Mouse (Mus musculus): ENCODE results near the gene Slc6a13.

Gene Slc6a13

DNA sequence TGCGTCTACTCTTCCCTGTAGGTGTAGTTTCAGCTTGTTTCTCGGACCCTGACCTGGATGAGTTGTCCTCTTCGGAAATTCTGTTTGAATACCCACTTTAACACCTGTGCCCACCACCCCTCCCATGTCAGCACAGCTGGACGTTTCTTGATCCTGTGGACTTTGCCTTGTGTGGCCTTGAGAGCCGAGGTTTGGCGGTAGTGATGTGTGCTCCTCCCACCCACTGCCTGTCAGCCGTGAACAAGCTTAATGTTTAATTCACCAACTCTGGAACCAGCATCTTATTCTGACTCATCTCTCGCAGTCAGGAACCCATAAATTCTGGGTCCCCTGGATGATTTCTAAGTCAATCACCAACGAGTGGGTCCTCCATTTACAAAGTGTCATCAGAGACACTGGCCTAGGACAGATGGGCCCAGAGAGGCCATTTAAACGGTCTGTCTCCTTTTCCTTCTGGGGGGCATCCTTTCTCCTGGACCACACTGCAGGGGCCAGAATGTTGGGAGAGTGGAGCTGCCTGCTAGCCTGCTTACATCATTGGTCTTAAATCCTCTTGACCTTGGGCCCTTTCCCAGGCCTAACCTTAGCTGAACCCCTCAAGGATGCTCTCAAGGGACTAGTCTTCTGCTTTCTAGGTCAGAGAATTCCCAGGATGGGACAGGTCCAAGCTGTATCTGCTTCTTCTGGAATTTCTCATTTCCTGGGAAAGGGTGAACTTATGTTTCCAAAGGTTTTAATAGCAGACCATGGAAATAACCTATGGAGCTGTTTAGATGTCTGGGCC, 71.4 kb downstream of the Slc6a13 start:
- in situ Hi-C loops (cut with MboI, MseI): no loop called here

DNA sequence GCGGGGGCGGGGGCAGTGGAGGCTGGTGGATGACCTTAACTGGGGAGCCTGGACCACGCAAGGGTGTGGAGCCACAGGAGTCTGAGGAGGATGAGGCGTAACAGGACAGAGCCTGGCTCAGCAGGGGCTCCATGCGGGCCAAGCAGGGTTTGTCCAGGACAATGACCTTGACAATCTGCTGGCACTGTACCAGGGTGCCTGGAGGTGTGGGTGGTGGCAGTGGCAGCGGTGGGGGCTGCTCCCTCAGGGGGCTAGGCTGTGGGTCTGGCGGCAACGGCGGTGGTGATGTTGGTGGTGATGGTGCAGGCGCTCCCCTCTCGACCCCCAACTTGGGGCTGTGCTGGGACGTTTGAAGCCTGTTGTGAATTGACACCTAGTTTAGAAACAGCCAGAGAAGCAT, 76.1 kb downstream of the Slc6a13 start:
- in situ Hi-C loops (cut with MboI, MseI): no loop called here

DNA sequence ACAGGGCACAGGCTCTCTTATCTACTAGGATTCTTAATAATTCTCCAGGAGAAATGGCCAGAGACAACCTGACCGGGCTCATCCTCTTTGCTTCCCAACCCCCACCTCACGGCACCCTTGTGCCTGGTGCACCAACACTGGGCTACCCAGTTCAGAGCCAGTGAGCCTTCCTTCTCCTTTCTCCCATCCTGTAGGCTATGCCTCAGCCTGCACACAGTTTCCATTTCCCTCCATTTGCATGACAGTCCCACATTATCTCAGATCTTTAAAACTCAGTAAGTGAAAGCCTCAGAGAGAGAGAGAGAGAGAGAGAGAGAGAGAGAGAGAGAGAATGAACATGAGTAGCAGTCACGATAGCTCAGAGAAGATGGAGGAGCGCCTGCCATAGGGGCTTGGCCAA, 78.2 kb downstream of the Slc6a13 start:
- in situ Hi-C loops (cut with MboI, MseI): no loop called here

DNA sequence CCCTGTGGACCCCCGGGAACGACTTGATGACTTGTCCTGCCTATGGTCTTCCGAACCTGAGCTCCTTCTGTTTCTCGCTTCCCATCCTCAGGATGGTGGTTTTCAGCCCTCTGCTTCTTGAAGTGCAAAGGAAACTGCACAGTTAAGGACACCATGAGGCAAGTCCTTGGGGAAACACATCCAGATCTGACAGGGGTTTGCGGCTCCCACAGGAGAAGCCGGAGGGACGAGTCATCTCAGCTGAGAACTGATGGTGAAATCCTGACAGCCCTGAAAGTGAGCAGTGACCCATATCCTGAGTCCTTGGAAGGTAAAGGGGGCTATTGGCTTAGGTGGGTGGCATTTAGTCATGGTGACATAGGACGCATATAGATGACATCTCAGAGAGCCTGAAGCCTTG, 80.5 kb downstream of the Slc6a13 start:
- in situ Hi-C loops (cut with MboI, MseI): no loop called here

DNA sequence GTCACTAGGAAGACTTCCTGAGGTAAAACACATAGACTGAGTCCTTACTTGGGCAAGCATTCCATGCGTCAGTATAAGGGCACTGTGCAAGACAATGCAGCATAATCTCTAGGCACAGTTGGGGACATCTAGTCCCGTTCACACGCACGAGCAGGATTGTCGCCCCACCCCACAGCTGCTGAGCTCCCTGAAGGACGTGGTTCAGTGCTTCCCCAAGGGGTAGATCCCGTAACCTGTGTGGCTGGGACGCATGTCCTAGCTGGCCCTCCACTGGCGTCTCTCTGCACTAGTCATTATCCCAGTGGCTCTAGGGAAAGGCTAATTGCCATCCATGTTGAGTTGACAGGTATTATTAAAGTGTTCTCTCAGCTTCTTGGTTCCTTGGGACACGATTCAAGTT, 82.0 kb downstream of the Slc6a13 start:
- in situ Hi-C loops (cut with MboI, MseI): no loop called here

DNA sequence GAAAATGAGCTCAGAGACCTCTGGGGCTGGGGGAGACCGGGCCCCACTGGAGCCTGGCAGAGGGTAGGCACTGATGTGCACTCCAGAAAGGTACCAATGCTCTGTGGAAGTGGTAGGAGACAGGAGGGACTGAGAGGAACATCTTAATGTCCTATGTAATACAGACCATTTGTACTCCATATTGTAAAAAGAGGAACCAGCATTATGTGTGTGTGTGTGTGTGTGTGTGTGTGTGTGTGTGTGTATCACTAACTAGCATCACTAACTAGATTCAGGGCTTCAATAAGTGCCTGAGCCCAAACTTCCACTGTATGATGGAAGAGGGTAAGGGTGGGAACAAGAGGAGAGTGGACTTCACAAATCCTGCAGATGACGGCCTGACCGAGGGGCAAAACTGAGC, 85.4 kb downstream of the Slc6a13 start:
- in situ Hi-C loops (cut with MboI, MseI): no loop called here

All from T-helper 1 cell (primary cell).